Mouse (Mus musculus) MEL (cell line): ENCODE results near the gene Uqcr11. TPM values are rescaled to one million over a fixed set of nuclear protein-coding genes. Genes with fewer than 3 reads are reported as not detected.

Experiments
- DNase-seq: peaks from one replicate; pipeline ENCODE4 v3.0.0; 2011; ENCODE audit warnings: low read depth, low spot score
- H3K27ac ChIP-seq: 2 replicates; pipeline ENCODE4 v1.5.1; 2012; ENCODE audit warnings: low read depth, mild to moderate bottlenecking, control low read depth, low read length, moderate library complexity; ENCODE audit not compliant: control insufficient read depth
- H3K27me3 ChIP-seq, 2 experiments: fragments of 150-350 bp in 1 of 2; sonication (generic) in 1 of 2; 2 replicates each; pipeline ENCODE4 v1.6.1; 2012; ENCODE audit warnings: low read length in 2 of 2, mild to moderate bottlenecking in 2 of 2, improper control_type of control experiment in 1 of 2, moderate library complexity in 1 of 2; ENCODE audit not compliant: insufficient read depth in 2 of 2, control insufficient read depth in 1 of 2
- H3K36me3 ChIP-seq, 2 experiments: 2 replicates each; pipeline ENCODE4 v1.6.1; 2012 to 2014; ENCODE audit warnings: low read length in 2 of 2, improper control_type of control experiment in 1 of 2, inconsistent platforms in 1 of 2, mild to moderate bottlenecking in 1 of 2; ENCODE audit not compliant: insufficient read depth in 2 of 2, control insufficient read depth in 1 of 2
- H3K4me1 ChIP-seq, 2 experiments: fragments of 150-350 bp in 1 of 2; sonication (generic) in 1 of 2; 2 replicates each; pipeline ENCODE4 v1.6.1; 2012; ENCODE audit warnings: low read length in 2 of 2, improper control_type of control experiment in 1 of 2, mild to moderate bottlenecking in 1 of 2; ENCODE audit not compliant: insufficient read depth in 2 of 2, control insufficient read depth in 1 of 2
- H3K4me3 ChIP-seq, 2 experiments: fragments of 150-350 bp in 1 of 2; sonication (generic) in 1 of 2; 2 replicates each; pipeline ENCODE4 v1.5.1; 2012; ENCODE audit warnings: low read depth in 2 of 2, low read length in 2 of 2, mild to moderate bottlenecking in 2 of 2, moderate library complexity in 2 of 2, control low read depth in 1 of 2, improper control_type of control experiment in 1 of 2; ENCODE audit not compliant: control insufficient read depth in 1 of 2, insufficient read depth in 1 of 2
- H3K79me2 ChIP-seq: 2 replicates; pipeline ENCODE4 v1.6.1; 2012; ENCODE audit warnings: mild to moderate bottlenecking, low read length, moderate library complexity; ENCODE audit not compliant: control insufficient read depth, poor library complexity, insufficient read depth
- H3K9ac ChIP-seq: 2 replicates; pipeline ENCODE4 v1.6.1; 2012; ENCODE audit warnings: low read depth, mild to moderate bottlenecking, control low read depth, low read length, moderate library complexity; ENCODE audit not compliant: control insufficient read depth, poor library complexity, severe bottlenecking
- H3K9me3 ChIP-seq: fragments of 150-350 bp; sonication (generic); replicated peaks from 2 replicates; pipeline ENCODE4 v1.6.1; 2012; ENCODE audit warnings: mild to moderate bottlenecking, low read length, improper control_type of control experiment, moderate library complexity; ENCODE audit not compliant: insufficient read depth
- BHLHE40 ChIP-seq: IDR thresholded peaks from 2 replicates; pipeline ENCODE4 v1.6.1; 2012; ENCODE audit warnings: low read depth, mild to moderate bottlenecking, inconsistent platforms, low read length, improper control_type of control experiment, borderline replicate concordance
- CHD2 ChIP-seq: IDR thresholded peaks from 2 replicates; pipeline ENCODE4 v1.6.1; 2011; ENCODE audit warnings: low read length, improper control_type of control experiment
- CTCF ChIP-seq, 3 experiments: IDR thresholded peaks in 2 of 3; conservative IDR thresholded peaks in 1 of 3; 2 replicates each; pipeline ENCODE4 v1.5.1; 2011 to 2012; ENCODE audit warnings: low read length in 3 of 3, low read depth in 2 of 3, mild to moderate bottlenecking in 2 of 3, improper control_type of control experiment in 1 of 3, inconsistent platforms in 1 of 3, mixed read lengths in 1 of 3, moderate library complexity in 1 of 3; ENCODE audit not compliant: control insufficient read depth in 1 of 3, insufficient read depth in 1 of 3, poor library complexity in 1 of 3, severe bottlenecking in 1 of 3
- ELF1 ChIP-seq: IDR thresholded peaks from 2 replicates; pipeline ENCODE4 v1.6.1; 2014; ENCODE audit warnings: low read depth, mild to moderate bottlenecking, inconsistent platforms, low read length, improper control_type of control experiment, moderate library complexity
- EP300 ChIP-seq, 2 experiments: IDR thresholded peaks; 2 replicates each; pipeline ENCODE4 v1.6.1; 2011; ENCODE audit warnings: improper control_type of control experiment in 2 of 2, low read length in 2 of 2, low read depth in 1 of 2, mild to moderate bottlenecking in 1 of 2
- ETS1 ChIP-seq: IDR thresholded peaks from 2 replicates; pipeline ENCODE4 v1.6.1; 2012; ENCODE audit warnings: low read depth, mild to moderate bottlenecking, inconsistent platforms, low read length, improper control_type of control experiment, moderate library complexity
- GABPA ChIP-seq: IDR thresholded peaks from 2 replicates; pipeline ENCODE4 v1.6.1; 2012; ENCODE audit warnings: low read depth, mild to moderate bottlenecking, inconsistent platforms, low read length, improper control_type of control experiment, moderate library complexity
- GATA1 ChIP-seq: IDR thresholded peaks from 2 replicates; pipeline ENCODE4 v1.6.1; 2011; ENCODE audit warnings: low read depth, low read length, improper control_type of control experiment
- HCFC1 ChIP-seq: IDR thresholded peaks from 2 replicates; pipeline ENCODE4 v1.6.1; 2012; ENCODE audit warnings: low read depth, mild to moderate bottlenecking, inconsistent platforms, low read length, improper control_type of control experiment, moderate library complexity
- JUND ChIP-seq: IDR thresholded peaks from 2 replicates; pipeline ENCODE4 v1.6.1; 2011; ENCODE audit warnings: low read depth, mild to moderate bottlenecking, improper control_type of control experiment, low read length
- KAT2A ChIP-seq: conservative IDR thresholded peaks from 2 replicates; pipeline ENCODE4 v1.6.1; 2012; ENCODE audit warnings: low read depth, low read length, improper control_type of control experiment, inconsistent platforms
- MAX ChIP-seq: IDR thresholded peaks from 2 replicates; pipeline ENCODE4 v1.6.1; 2011; ENCODE audit warnings: low read length, improper control_type of control experiment
- MEF2A ChIP-seq: IDR thresholded peaks from 2 replicates; pipeline ENCODE4 v1.6.1; 2014; ENCODE audit warnings: low read depth, mild to moderate bottlenecking, inconsistent platforms, low read length, improper control_type of control experiment; ENCODE audit not compliant: poor library complexity, insufficient replicate concordance, severe bottlenecking; ENCODE audit errors: extremely low read depth
- MYB ChIP-seq: IDR thresholded peaks from 2 replicates; pipeline ENCODE4 v1.6.1; 2011; ENCODE audit warnings: mild to moderate bottlenecking, low read depth, low read length, improper control_type of control experiment
- MYC ChIP-seq: IDR thresholded peaks from 2 replicates; pipeline ENCODE4 v1.6.1; 2011; ENCODE audit warnings: low read depth, mild to moderate bottlenecking, low read length, improper control_type of control experiment, moderate library complexity
- NRF1 ChIP-seq: IDR thresholded peaks from 2 replicates; pipeline ENCODE4 v1.6.1; 2014; ENCODE audit warnings: low read depth, mild to moderate bottlenecking, inconsistent platforms, low read length, improper control_type of control experiment, moderate library complexity; ENCODE audit not compliant: poor library complexity, insufficient read depth, severe bottlenecking
- POLR2A ChIP-seq, 2 experiments: IDR thresholded peaks; 2 replicates each; pipeline ENCODE4 v1.6.1; 2011 to 2012; ENCODE audit warnings: low read length in 2 of 2, mild to moderate bottlenecking in 2 of 2, control low read depth in 1 of 2, improper control_type of control experiment in 1 of 2, low read depth in 1 of 2, moderate library complexity in 1 of 2; ENCODE audit not compliant: control insufficient read depth in 1 of 2, insufficient read depth in 1 of 2, poor library complexity in 1 of 2
- POLR2AphosphoS5 ChIP-seq: IDR thresholded peaks from 2 replicates; pipeline ENCODE4 v1.6.1; 2012; ENCODE audit warnings: low read depth, borderline replicate concordance, mild to moderate bottlenecking, inconsistent platforms, low read length, moderate library complexity, mixed read lengths
- RAD21 ChIP-seq: IDR thresholded peaks from 2 replicates; pipeline ENCODE4 v1.6.1; 2011; ENCODE audit warnings: mild to moderate bottlenecking, low read depth, low read length, improper control_type of control experiment
- RCOR1 ChIP-seq: IDR thresholded peaks from 2 replicates; pipeline ENCODE4 v1.6.1; 2012; ENCODE audit warnings: low read depth, mild to moderate bottlenecking, inconsistent platforms, low read length, improper control_type of control experiment
- SMC3 ChIP-seq: IDR thresholded peaks from 2 replicates; pipeline ENCODE4 v1.6.1; 2011; ENCODE audit warnings: low read depth, low read length, improper control_type of control experiment
- TAL1 ChIP-seq: IDR thresholded peaks from 2 replicates; pipeline ENCODE4 v1.6.1; 2012; ENCODE audit warnings: mild to moderate bottlenecking, inconsistent platforms, low read length, moderate library complexity, mixed read lengths
- TCF12 ChIP-seq: IDR thresholded peaks from 2 replicates; pipeline ENCODE4 v1.6.1; 2014; ENCODE audit warnings: low read depth, mild to moderate bottlenecking, inconsistent platforms, low read length, improper control_type of control experiment, moderate library complexity
- UBTF ChIP-seq: IDR thresholded peaks from 2 replicates; pipeline ENCODE4 v1.6.1; 2012; ENCODE audit warnings: low read depth, mild to moderate bottlenecking, inconsistent platforms, low read length, improper control_type of control experiment, moderate library complexity, borderline replicate concordance; ENCODE audit not compliant: insufficient read depth
- USF1 ChIP-seq: IDR thresholded peaks from 2 replicates; pipeline ENCODE4 v1.6.1; 2014; ENCODE audit warnings: low read depth, mild to moderate bottlenecking, inconsistent platforms, low read length, improper control_type of control experiment, moderate library complexity
- USF2 ChIP-seq, 2 experiments: IDR thresholded peaks; 2 replicates each; pipeline ENCODE4 v1.6.1; 2011 to 2012; ENCODE audit warnings: improper control_type of control experiment in 2 of 2, low read length in 2 of 2, borderline replicate concordance in 1 of 2, inconsistent platforms in 1 of 2, low read depth in 1 of 2, mild to moderate bottlenecking in 1 of 2; ENCODE audit not compliant: insufficient read depth in 1 of 2
- ZKSCAN1 ChIP-seq: IDR thresholded peaks from 2 replicates; pipeline ENCODE4 v1.6.1; 2012; ENCODE audit warnings: low read depth, mild to moderate bottlenecking, inconsistent platforms, low read length, improper control_type of control experiment, moderate library complexity
- ZMIZ1 ChIP-seq: IDR thresholded peaks from 2 replicates; pipeline ENCODE4 v1.6.1; 2012; ENCODE audit warnings: low read depth, mild to moderate bottlenecking, inconsistent platforms, low read length, improper control_type of control experiment, moderate library complexity
- ZNF384 ChIP-seq: IDR thresholded peaks from 2 replicates; pipeline ENCODE4 v1.6.1; 2012; ENCODE audit warnings: low read depth, mild to moderate bottlenecking, inconsistent platforms, low read length, improper control_type of control experiment
- polyA plus RNA-seq, 2 experiments: library from polyadenylated mRNA; stranded (reverse) in 1 of 2; unstranded in 1 of 2; fragments of >175 nt in 1 of 2; fragments of >200 nt in 1 of 2; gene quantifications; 2 replicates each; pipeline versions ENCODE4 v1.2.1 to v1.2.4; 2012; ENCODE audit warnings: low replicate concordance in 2 of 2, low read depth in 1 of 2; ENCODE audit not compliant: insufficient read length in 2 of 2, insufficient read depth in 1 of 2, missing spikeins in 1 of 2
- total RNA-seq: library from RNA; depleted of rRNA; stranded (reverse); fragments of 300-350 nt; gene quantifications from 2 replicates; pipeline ENCODE4 v1.2.3, GENCODE M21; 2012

Uqcr11 gene
- total and polyA plus RNA-seq, 3 experiments = 481 to 935 TPM; not detected in 1

DNA sequence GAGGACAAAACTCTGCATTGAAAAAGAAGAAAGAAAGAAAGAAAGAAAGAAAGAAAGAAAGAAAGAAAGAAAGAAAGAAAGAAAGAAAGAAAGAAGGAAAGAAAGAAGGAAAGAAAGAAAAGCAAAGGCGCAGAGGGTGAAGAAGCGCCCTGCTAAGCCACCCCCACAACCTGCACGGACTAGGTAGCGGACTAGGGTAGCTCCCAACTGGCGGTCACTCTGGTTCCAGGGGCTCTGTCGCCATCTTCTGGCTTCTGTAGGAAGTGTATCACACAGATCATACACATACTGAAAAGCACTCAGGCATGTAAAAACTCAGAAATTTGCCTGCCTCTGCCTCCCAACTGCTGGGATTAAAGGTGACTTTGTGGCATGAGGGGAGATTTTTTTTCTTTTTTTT, 32.6 kb downstream of the Uqcr11 start (continued):
- no peak for TF ChIP-seq NRF1
- peak; percentile 83 for TF ChIP-seq SMC3
- peak; percentile 96 for TF ChIP-seq RAD21
- no peak for TF ChIP-seq ZMIZ1

- no peak for DNase-seq
- Histone ChIP-seq H3K9me3 (no peaks in the 10 kb centered on the region), H3K27me3 (no peaks in the 10 kb centered on the region), H3K9ac (peak overlapping the region; percentile 30), H3K36me3 (no peaks in the 10 kb centered on the region), H3K4me1 (peaks cover 0 to 7% of the 10 kb centered on the region in 2 experiments; a peak in 1 of 4 replicates), H3K27ac (no peak overlapping the region), H3K4me3 (no peak overlapping the region), H3K79me2 (no peaks in the 10 kb centered on the region)
- no peak for TF ChIP-seq ZNF384
- no peak for TF ChIP-seq USF2 (IDR thresholded peaks at IDR 0.05; ENCODE audit: borderline replicate concordance in 1 of 2, insufficient read depth in 1 of 2, low read depth in 1 of 2, low read length in 2 of 2)
- TF ChIP-seq CTCF (IDR thresholded peaks at IDR 0.05 in 2 of 3, conservative IDR thresholded peaks at IDR 0.05 in 1 of 3; ENCODE audit: control insufficient read depth in 1 of 3, insufficient read depth in 1 of 3, low read depth in 2 of 3, low read length in 3 of 3, poor library complexity in 1 of 3, severe bottlenecking in 1 of 3) = no peak
- no peak for TF ChIP-seq MAX
- TF ChIP-seq RCOR1 = no peak
- no peak for TF ChIP-seq GATA1
- no peak for TF ChIP-seq TAL1
- no peak for TF ChIP-seq ZMIZ1
- no peak for TF ChIP-seq RAD21
- no peak for TF ChIP-seq POLR2AphosphoS5
- no peak for TF ChIP-seq SMC3
- TF ChIP-seq USF1 = no peak
- TF ChIP-seq BHLHE40 = no peak
- no peak for TF ChIP-seq UBTF
- no peak for TF ChIP-seq GABPA
- TF ChIP-seq MYB = no peak
- TF ChIP-seq KAT2A = no peak
- TF ChIP-seq CHD2 = no peak
These were observed 33.9 kb downstream of the Uqcr11 start for GRCm38 (mm10) chr10:80372706-80373105.

DNA sequence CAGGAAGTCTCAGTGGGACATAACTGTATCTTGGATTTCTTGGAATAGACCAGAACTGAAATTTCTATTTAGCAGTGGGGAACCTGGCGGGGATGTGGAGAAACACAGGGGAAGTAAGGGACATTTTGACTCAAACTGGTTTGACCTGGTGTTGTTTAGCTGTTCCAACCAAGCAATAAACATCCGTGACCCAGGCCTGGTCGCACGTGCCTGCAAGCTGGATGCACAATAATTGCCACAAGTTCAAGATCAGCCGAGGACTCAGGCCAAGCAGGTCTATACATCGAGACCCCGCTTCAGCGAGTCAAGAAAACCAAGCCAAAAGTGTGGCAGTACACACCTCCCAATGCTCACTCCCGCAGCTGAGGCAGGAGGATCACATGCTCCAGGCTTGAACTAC, 34.6 kb downstream of the Uqcr11 start:
- H3K36me3 ChIP-seq = no peaks in the 10 kb centered on the region
- H3K79me2 ChIP-seq = no peaks in the 10 kb centered on the region
- peak overlapping the region; percentile 8; the same call in 1 of the 2 replicates for H3K27ac ChIP-seq
- H3K9me3 ChIP-seq = no peaks in the 10 kb centered on the region
- peak overlapping the region; percentile 56 to 73 for H3K4me3 ChIP-seq
- peak overlapping the region; percentile 30 for H3K9ac ChIP-seq
- no peaks in the 10 kb centered on the region for H3K27me3 ChIP-seq
- H3K4me1 ChIP-seq = peaks cover 0 to 7% of the 10 kb centered on the region in 2 experiments; a peak in 1 of 4 replicates
- TF ChIP-seq MYC (0 out of 2 replicates have a peak, but pooled peaks have one; percentile 63), HCFC1 (no peak), ELF1 (no peak), MEF2A (no peak), TCF12 (no peak), USF2 (IDR thresholded peaks at IDR 0.05; ENCODE audit: borderline replicate concordance in 1 of 2, insufficient read depth in 1 of 2, low read depth in 1 of 2, low read length in 2 of 2) (no peak), GATA1 (no peak), ZKSCAN1 (no peak), MAX (no peak), POLR2A (IDR thresholded peaks at IDR 0.05; ENCODE audit: control insufficient read depth in 1 of 2, insufficient read depth in 1 of 2, low read depth in 1 of 2, low read length in 2 of 2, poor library complexity in 1 of 2) (no peak), EP300 (IDR thresholded peaks at IDR 0.05; ENCODE audit: low read depth in 1 of 2, low read length in 2 of 2) (no peak), MYB (no peak), JUND (no peak), NRF1 (no peak), BHLHE40 (peak; percentile 59; the same call in 1 of the 2 replicates), ETS1 (no peak)
- TF ChIP-seq, all 39 proteins: peak for 2
- DNase-seq = peak; percentile 39
